Mouse (Mus musculus) CD4-positive, CD25-positive, alpha-beta regulatory T cell, adult 2 months (primary cell): ENCODE results near the gene Fance.
A peak's percentile ranks its signal among the peaks of the same experiment; 100 is the strongest.
"Not testable (repeated sequence)": the region's sequence is repeated elsewhere in the genome, so short reads cannot be mapped to it uniquely, and the experiment has no call there.

Experiments
- DNase-seq: peaks from one replicate; pipeline ENCODE4 v3.0.0-alpha.2; 2012; ENCODE audit warnings: low read depth, low spot score

Fance gene

GRCm38 (mm10) chr17:28349264-28349880 lies 36.1 kb downstream of the Fance start:
- no peak for DNase-seq

- peak; percentile 32 for DNase-seq
Measured at GRCm38 (mm10) chr17:28349901-28350465, 36.7 kb downstream of the Fance start.

GRCm38 (mm10) chr17:28350466-28351352 lies 37.4 kb downstream of the Fance start, which contains the start of gene Tead3:
Tead3 (minus strand) TSS chr17:28350817.
- peak; percentile 75 for DNase-seq

- DNase-seq, result peak; percentile 25
Measured at GRCm38 (mm10) chr17:28351353-28351890, 38.1 kb downstream of the Fance start.

GRCm38 (mm10) chr17:28352018-28352417 lies 38.7 kb downstream of the Fance start:
- no peak for DNase-seq

GRCm38 (mm10) chr17:28355871-28356270 lies 42.6 kb downstream of the Fance start:
- no peak for DNase-seq

- not testable (repeated sequence) for DNase-seq
Measured at GRCm38 (mm10) chr17:28358576-28359261, 45.4 kb downstream of the Fance start.

GRCm38 (mm10) chr17:28360531-28361277 lies 47.4 kb downstream of the Fance start:
- DNase-seq, result no peak

- DNase-seq, result no peak
Measured at GRCm38 (mm10) chr17:28361921-28362652, 48.8 kb downstream of the Fance start.

- DNase-seq, result peak; percentile 31
Measured at GRCm38 (mm10) chr17:28362653-28363292, 49.5 kb downstream of the Fance start.

GRCm38 (mm10) chr17:28363507-28363906 lies 50.2 kb downstream of the Fance start:
- no peak for DNase-seq

GRCm38 (mm10) chr17:28365122-28365521 lies 51.8 kb downstream of the Fance start, which contains the start of gene Tulp1:
Tulp1 (minus strand) TSS chr17:28365222.
- no peak for DNase-seq

GRCm38 (mm10) chr17:28368449-28368848 lies 55.1 kb downstream of the Fance start:
- peak; percentile 83 for DNase-seq

GRCm38 (mm10) chr17:28369056-28369455 lies 55.7 kb downstream of the Fance start:
- DNase-seq, result no peak

- DNase-seq, result no peak
Measured at GRCm38 (mm10) chr17:28371286-28371685, 58.0 kb downstream of the Fance start.

GRCm38 (mm10) chr17:28371941-28372340 lies 58.6 kb downstream of the Fance start:
- DNase-seq, result no peak

- DNase-seq, result peak; percentile 81
Measured at GRCm38 (mm10) chr17:28373821-28374220, 60.5 kb downstream of the Fance start.

GRCm38 (mm10) chr17:28374494-28374893 lies 61.2 kb downstream of the Fance start:
- peak; percentile 24 for DNase-seq

- peak; percentile 55 for DNase-seq
Measured at GRCm38 (mm10) chr17:28375592-28376061, 62.3 kb downstream of the Fance start.
